Mouse (Mus musculus): ENCODE measurements around the gene Cwh43.

Cwh43 gene

GRCm38 (mm10) chr5:73399768-73400526 lies 5.9 kb upstream of the Cwh43 start:
- no peak for DNase-seq (ENCODE audit: low spot score in 2 of 2)

GRCm38 (mm10) chr5:73401341-73401740 lies 4.5 kb upstream of the Cwh43 start:
- DNase-seq (ENCODE audit: low spot score in 2 of 2), result peak in 1 of 2 experiments; percentile 28

- no peak for DNase-seq (ENCODE audit: low spot score in 2 of 2)
Measured at GRCm38 (mm10) chr5:73402911-73403310, 3.0 kb upstream of the Cwh43 start.

GRCm38 (mm10) chr5:73403311-73404068 lies 2.4 kb upstream of the Cwh43 start:
- no peak for DNase-seq (ENCODE audit: low spot score in 2 of 2)

GRCm38 (mm10) chr5:73404790-73405189 lies 1.1 kb upstream of the Cwh43 start:
- DNase-seq (ENCODE audit: low spot score in 2 of 2), result no peak

GRCm38 (mm10) chr5:73406861-73407260 lies 986 bp downstream of the Cwh43 start:
- DNase-seq (ENCODE audit: low spot score in 2 of 2), result no peak

- no peak for DNase-seq (ENCODE audit: low spot score in 2 of 2)
Measured at GRCm38 (mm10) chr5:73409970-73410369, 4.1 kb downstream of the Cwh43 start.

GRCm38 (mm10) chr5:73411771-73412170 lies 5.9 kb downstream of the Cwh43 start:
- DNase-seq (ENCODE audit: low spot score in 2 of 2), result peak; percentile 32 to 33

GRCm38 (mm10) chr5:73414172-73414571 lies 8.3 kb downstream of the Cwh43 start:
- no peak for DNase-seq (ENCODE audit: low spot score in 2 of 2)

- no peak for DNase-seq (ENCODE audit: low spot score in 2 of 2)
Measured at GRCm38 (mm10) chr5:73419045-73419695, 13.3 kb downstream of the Cwh43 start.

GRCm38 (mm10) chr5:73426824-73427223 lies 20.9 kb downstream of the Cwh43 start:
- no peak for DNase-seq (ENCODE audit: low spot score in 2 of 2)

GRCm38 (mm10) chr5:73431581-73431980 lies 25.7 kb downstream of the Cwh43 start:
- DNase-seq (ENCODE audit: low spot score in 2 of 2), result peak; percentile 60 to 74

GRCm38 (mm10) chr5:73432805-73433204 lies 26.9 kb downstream of the Cwh43 start:
- DNase-seq (ENCODE audit: low spot score in 2 of 2), result no peak

GRCm38 (mm10) chr5:73434764-73435163 lies 28.9 kb downstream of the Cwh43 start:
- DNase-seq (ENCODE audit: low spot score in 2 of 2), result no peak

GRCm38 (mm10) chr5:73442176-73442575 lies 36.3 kb downstream of the Cwh43 start:
- DNase-seq (ENCODE audit: low spot score in 2 of 2), result no peak

GRCm38 (mm10) chr5:73450276-73450675 lies 44.4 kb downstream of the Cwh43 start:
- DNase-seq (ENCODE audit: low spot score in 2 of 2), result no peak

GRCm38 (mm10) chr5:73454502-73455306 lies 48.8 kb downstream of the Cwh43 start:
- no peak for DNase-seq (ENCODE audit: low spot score in 2 of 2)

- no peak for DNase-seq (ENCODE audit: low spot score in 2 of 2)
Measured at GRCm38 (mm10) chr5:73455307-73455687, 49.4 kb downstream of the Cwh43 start.

GRCm38 (mm10) chr5:73468462-73469433 lies 62.9 kb downstream of the Cwh43 start:
- DNase-seq (ENCODE audit: low spot score in 2 of 2), result no peak

Measured in urinary bladder, postnatal 36 days (tissue).